Mouse (Mus musculus): ENCODE results near the gene Olfr70.
A peak's percentile ranks its signal among the peaks of the same experiment; 100 is the strongest.

The Olfr70 gene

GRCm38 (mm10) chr4:43711821-43712220 is 11.2 kb upstream of the Olfr70 start:
- no peak for DNase-seq (ENCODE audit: low spot score)

GRCm38 (mm10) chr4:43709869-43710268 is 9.3 kb upstream of the Olfr70 start, which contains the start of gene Olfr71:
Gene Olfr71, minus strand, starts transcription at chr4:43710255.
- no peak for DNase-seq (ENCODE audit: low spot score)

GRCm38 (mm10) chr4:43705991-43706390 is 5.4 kb upstream of the Olfr70 start:
- DNase-seq (ENCODE audit: low spot score), result no peak

- no peak for DNase-seq (ENCODE audit: low spot score)
These were observed 3.2 kb upstream of the Olfr70 start for GRCm38 (mm10) chr4:43703851-43704250.

- no peak for DNase-seq (ENCODE audit: low spot score)
These were observed 2.8 kb upstream of the Olfr70 start for GRCm38 (mm10) chr4:43703439-43703838.

GRCm38 (mm10) chr4:43696561-43696960 is 4.0 kb downstream of the Olfr70 start:
- DNase-seq (ENCODE audit: low spot score), result no peak

- DNase-seq (ENCODE audit: low spot score), result no peak
These were observed 5.3 kb downstream of the Olfr70 start for GRCm38 (mm10) chr4:43695249-43695671.

GRCm38 (mm10) chr4:43694439-43695248 is 6.0 kb downstream of the Olfr70 start:
- DNase-seq (ENCODE audit: low spot score), result no peak

- DNase-seq (ENCODE audit: low spot score), result peak; percentile 46
These were observed 6.8 kb downstream of the Olfr70 start for GRCm38 (mm10) chr4:43693806-43694241.

GRCm38 (mm10) chr4:43691026-43691425 is 9.6 kb downstream of the Olfr70 start:
- DNase-seq (ENCODE audit: low spot score), result no peak

GRCm38 (mm10) chr4:43690021-43690420 is 10.6 kb downstream of the Olfr70 start:
- no peak for DNase-seq (ENCODE audit: low spot score)

- no peak for DNase-seq (ENCODE audit: low spot score)
These were observed 21.1 kb downstream of the Olfr70 start for GRCm38 (mm10) chr4:43679416-43680043.

- no peak for DNase-seq (ENCODE audit: low spot score)
These were observed 22.1 kb downstream of the Olfr70 start for GRCm38 (mm10) chr4:43678541-43678940.

GRCm38 (mm10) chr4:43675608-43676007 is 25.0 kb downstream of the Olfr70 start:
- no peak for DNase-seq (ENCODE audit: low spot score)

GRCm38 (mm10) chr4:43674974-43675373 is 25.6 kb downstream of the Olfr70 start:
- no peak for DNase-seq (ENCODE audit: low spot score)

GRCm38 (mm10) chr4:43673703-43674102 is 26.9 kb downstream of the Olfr70 start:
- DNase-seq (ENCODE audit: low spot score), result no peak

- peak; percentile 71 for DNase-seq (ENCODE audit: low spot score)
These were observed 28.5 kb downstream of the Olfr70 start for GRCm38 (mm10) chr4:43672070-43672469.

GRCm38 (mm10) chr4:43669428-43669794 is 31.2 kb downstream of the Olfr70 start:
- peak; percentile 60 for DNase-seq (ENCODE audit: low spot score)

GRCm38 (mm10) chr4:43668782-43669427 is 31.7 kb downstream of the Olfr70 start, which contains the start of the genes Tmem8b and Fam221b:
Gene Tmem8b, plus strand, starts transcription at chr4:43668971.
Gene Fam221b, minus strand, starts transcription at chr4:43669145.
- peak; percentile 81 for DNase-seq (ENCODE audit: low spot score)

- no peak for DNase-seq (ENCODE audit: low spot score)
These were observed 34.2 kb downstream of the Olfr70 start for GRCm38 (mm10) chr4:43666412-43666811.

- DNase-seq (ENCODE audit: low spot score), result no peak
These were observed 43.5 kb downstream of the Olfr70 start for GRCm38 (mm10) chr4:43657146-43657545.

- DNase-seq (ENCODE audit: low spot score), result peak; percentile 95
These were observed 44.1 kb downstream of the Olfr70 start, which contains the start of gene Hint2 for GRCm38 (mm10) chr4:43656339-43657109. Gene Hint2, minus strand, starts transcription at chr4:43656466.

Measured in ovary, adult 18-20 months (tissue).